Mouse (Mus musculus) hindbrain, embryonic 12.5 days (tissue): ENCODE measurements around the gene Ttll5. TPM values are rescaled to one million over a fixed set of nuclear protein-coding genes. Genes with fewer than 3 reads are reported as not detected.

Source experiments
- ATAC-seq: fragments of 200-750 bp; cut with Nextera tagmentation; 2 replicates; pipeline ENCODE4 v1.8.0; 2017; ENCODE audit warnings: moderate TSS enrichment; ENCODE audit not compliant: low FRiP score
- H3K27ac ChIP-seq: fragments of 300-500 bp; sonication (generic); 2 replicates; pipeline ENCODE4 v1.5.1; 2016; ENCODE audit warnings: mild to moderate bottlenecking
- H3K27me3 ChIP-seq: fragments of 300-500 bp; sonication (generic); 2 replicates; pipeline ENCODE4 v1.6.1; 2016; ENCODE audit warnings: mild to moderate bottlenecking
- H3K36me3 ChIP-seq: fragments of 300-500 bp; sonication (generic); 2 replicates; pipeline ENCODE4 v1.6.1; 2016; ENCODE audit warnings: mild to moderate bottlenecking
- H3K4me1 ChIP-seq: fragments of 300-500 bp; sonication (generic); 2 replicates; pipeline ENCODE4 v1.6.1; 2016
- H3K4me2 ChIP-seq: fragments of 300-500 bp; sonication (generic); replicated peaks from 2 replicates; pipeline ENCODE4 v1.6.1; 2016; ENCODE audit warnings: mild to moderate bottlenecking
- H3K4me3 ChIP-seq: fragments of 300-500 bp; sonication (generic); 2 replicates; pipeline ENCODE4 v1.5.1; 2016; ENCODE audit warnings: mild to moderate bottlenecking
- H3K9ac ChIP-seq: fragments of 300-500 bp; sonication (generic); 2 replicates; pipeline ENCODE4 v1.6.1; 2016; ENCODE audit warnings: mild to moderate bottlenecking, moderate library complexity
- H3K9me3 ChIP-seq: fragments of 300-500 bp; sonication (generic); replicated peaks from 2 replicates; pipeline ENCODE4 v1.6.1; 2016; ENCODE audit warnings: mild to moderate bottlenecking
- WGBS: fragments of 180-500 bp; shearing (Covaris S2); methylation state at CpG from one replicate; pipeline ENCODE4 v1.1.7; 2016; 5-methylcytosine and 5-hydroxymethylcytosine counted together
- polyA plus RNA-seq: library from polyadenylated mRNA; unstranded; fragments of >200 nt; fragmentation: Nextera tagmentation; extraction: Ambion mirVana; gene quantifications from 2 replicates; pipeline ENCODE4 v1.2.1, GENCODE M21; 2016

Ttll5 gene
- polyA plus RNA-seq, 1 experiment from 2014 or later: 15.9 TPM

DNA sequence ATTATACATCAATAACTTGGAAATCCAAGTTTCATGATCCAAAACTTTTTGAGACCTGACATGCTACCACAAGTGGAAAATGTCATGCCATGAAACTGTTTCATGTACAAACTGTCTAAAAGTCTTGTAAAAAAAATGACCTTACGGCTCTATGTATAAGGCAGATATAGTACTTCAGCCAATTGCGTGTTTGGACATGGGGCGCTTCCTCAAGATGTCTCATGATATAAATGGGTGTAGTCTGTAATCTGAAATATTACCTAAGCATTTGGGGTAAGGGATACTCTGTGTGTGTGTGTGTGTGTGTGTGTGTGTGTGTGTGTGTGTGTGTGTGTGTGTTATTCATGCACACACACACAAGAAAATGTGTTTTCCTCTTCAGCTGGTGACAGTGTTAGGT is 180.2 kb downstream of the Ttll5 start:
- WGBS: 99% methylated on average over 3 of the region's 3 CpGs
- H3K4me1 ChIP-seq: peaks cover 14% of the 10 kb centered on the region
- H3K4me2 ChIP-seq: no peak overlapping the region
- H3K27ac ChIP-seq: no peak overlapping the region
- no peak overlapping the region for H3K4me3 ChIP-seq
- ATAC-seq: no peak
- H3K9me3 ChIP-seq: no peaks in the 10 kb centered on the region
- H3K9ac ChIP-seq: no peak overlapping the region
- no peaks in the 10 kb centered on the region for H3K27me3 ChIP-seq
- H3K36me3 ChIP-seq: no peaks in the 10 kb centered on the region

GRCm38 (mm10) chr12:86007377-86007776 is 182.9 kb downstream of the Ttll5 start:
- H3K4me1 ChIP-seq: no peaks in the 10 kb centered on the region
- no peak overlapping the region for H3K4me3 ChIP-seq
- H3K36me3 ChIP-seq: no peaks in the 10 kb centered on the region
- 80% methylated on average over 3 of the region's 3 CpGs for WGBS
- no peak overlapping the region for H3K9ac ChIP-seq
- no peaks in the 10 kb centered on the region for H3K9me3 ChIP-seq
- no peak for ATAC-seq
- no peaks in the 10 kb centered on the region for H3K27me3 ChIP-seq
- H3K4me2 ChIP-seq: no peak overlapping the region
- H3K27ac ChIP-seq: no peak overlapping the region

- H3K4me1 ChIP-seq: 0 out of 2 replicates have a peak, but pooled peaks cover 4% of the 10 kb centered on the region
- H3K27me3 ChIP-seq: no peaks in the 10 kb centered on the region
- ATAC-seq: no peak
- H3K27ac ChIP-seq: no peak overlapping the region
- H3K4me2 ChIP-seq: no peak overlapping the region
- 74% methylated on average over 5 of the region's 5 CpGs for WGBS
- H3K4me3 ChIP-seq: no peak overlapping the region
- H3K9me3 ChIP-seq: no peaks in the 10 kb centered on the region
- H3K36me3 ChIP-seq: no peaks in the 10 kb centered on the region
- no peak overlapping the region for H3K9ac ChIP-seq
These were observed 186.2 kb downstream of the Ttll5 start for GRCm38 (mm10) chr12:86010656-86011055.

DNA sequence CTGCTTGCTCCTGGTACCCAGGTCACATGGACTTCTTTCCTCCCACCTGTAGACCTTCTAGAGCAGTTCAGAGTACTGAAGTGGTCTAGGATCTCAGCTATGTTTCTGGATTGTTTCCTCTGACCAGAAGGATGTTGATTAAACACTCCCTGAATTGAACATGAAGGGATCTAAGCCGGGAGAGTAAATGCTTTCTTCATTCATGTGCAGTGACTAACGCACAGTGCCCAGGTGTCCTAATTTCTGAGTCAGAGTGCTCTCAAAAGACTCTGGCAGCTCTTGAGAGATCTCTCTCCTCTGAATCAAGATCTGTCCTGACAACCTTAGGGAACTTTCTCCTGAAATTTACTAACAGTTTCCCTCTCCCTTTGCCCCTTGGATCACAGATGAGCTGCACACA is 187.7 kb downstream of the Ttll5 start:
- Histone ChIP-seq H3K27me3 (no peaks in the 10 kb centered on the region), H3K4me2 (no peak overlapping the region), H3K27ac (no peak overlapping the region), H3K4me1 (0 out of 2 replicates have a peak, but pooled peaks cover 4% of the 10 kb centered on the region), H3K4me3 (no peak overlapping the region), H3K9ac (no peak overlapping the region), H3K9me3 (no peaks in the 10 kb centered on the region), H3K36me3 (no peaks in the 10 kb centered on the region)
- no peak for ATAC-seq
- 87% methylated on average over 2 of the region's 2 CpGs for WGBS

DNA sequence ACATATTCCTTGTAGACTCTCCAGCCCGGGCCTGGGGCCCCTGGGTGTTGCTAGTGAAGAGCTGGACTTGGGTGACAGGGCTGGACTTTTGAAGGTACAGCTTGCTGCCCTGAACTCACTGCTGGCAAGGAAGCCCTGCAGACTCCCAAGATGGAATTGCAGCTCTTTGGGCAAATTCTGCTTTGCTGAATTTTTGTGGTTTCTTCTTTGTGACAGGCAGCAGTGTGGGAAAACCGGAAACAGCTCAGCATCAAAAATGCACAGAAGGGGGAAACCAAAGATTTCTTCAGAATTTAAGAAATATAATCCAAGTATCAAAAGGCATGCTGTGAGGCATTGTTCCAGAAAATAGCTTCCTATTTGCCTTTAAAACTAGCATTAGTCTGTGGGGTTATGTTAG is 189.7 kb downstream of the Ttll5 start:
- ATAC-seq: no peak
- H3K4me2 ChIP-seq: no peak overlapping the region
- WGBS: 88% methylated on average over 2 of the region's 2 CpGs
- no peak overlapping the region for H3K27ac ChIP-seq
- H3K27me3 ChIP-seq: no peaks in the 10 kb centered on the region
- no peaks in the 10 kb centered on the region for H3K36me3 ChIP-seq
- no peaks in the 10 kb centered on the region for H3K9me3 ChIP-seq
- H3K9ac ChIP-seq: no peak overlapping the region
- H3K4me3 ChIP-seq: no peak overlapping the region
- H3K4me1 ChIP-seq: 0 out of 2 replicates have a peak, but pooled peaks cover 4% of the 10 kb centered on the region

DNA sequence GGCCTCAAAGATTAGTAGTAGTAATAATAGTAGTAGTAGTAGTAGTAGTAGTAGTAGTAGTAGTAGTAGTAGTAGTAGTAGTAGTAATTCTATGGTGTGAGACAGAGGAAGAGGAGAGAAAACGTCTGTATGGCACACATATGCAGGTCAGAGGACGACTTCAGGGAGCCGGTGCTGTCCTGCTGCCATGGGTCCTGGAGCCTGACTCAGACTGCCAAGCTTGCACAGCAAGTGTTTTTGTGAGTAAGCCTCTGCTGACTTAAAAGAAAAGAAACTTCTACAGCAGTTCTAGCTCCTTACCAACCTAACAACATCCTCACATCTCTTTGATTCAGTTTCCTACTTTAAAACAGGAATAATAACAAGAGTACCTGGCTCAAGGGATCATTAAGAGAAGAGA is 190.2 kb downstream of the Ttll5 start:
- no peak overlapping the region for H3K4me3 ChIP-seq
- no peak for ATAC-seq

DNA sequence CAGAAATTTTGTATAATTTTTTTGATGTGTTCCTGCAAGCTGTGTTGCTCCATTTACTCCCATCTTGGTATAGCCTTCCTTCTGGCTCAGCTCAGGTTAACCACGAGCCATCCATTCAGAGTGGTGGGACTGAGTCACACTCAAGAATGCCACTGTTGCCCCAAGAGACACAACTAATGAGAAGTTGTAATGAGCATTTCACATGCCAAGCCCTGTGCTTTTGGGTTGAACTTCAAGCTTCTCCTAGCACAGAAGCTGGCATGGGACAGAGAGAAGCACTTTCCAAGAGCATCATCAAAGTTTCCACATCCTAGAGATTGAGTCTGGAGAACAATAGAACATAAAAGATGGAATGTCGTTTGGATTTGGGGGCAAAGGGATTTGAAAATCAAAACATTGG is 190.7 kb downstream of the Ttll5 start:
- WGBS: 89% methylated on average over 2 of the region's 2 CpGs
- no peak overlapping the region for H3K4me3 ChIP-seq
- H3K4me2 ChIP-seq: no peak overlapping the region
- H3K4me1 ChIP-seq: 0 out of 2 replicates have a peak, but pooled peaks cover 4% of the 10 kb centered on the region
- no peaks in the 10 kb centered on the region for H3K27me3 ChIP-seq
- no peak overlapping the region for H3K9ac ChIP-seq
- no peaks in the 10 kb centered on the region for H3K36me3 ChIP-seq
- H3K9me3 ChIP-seq: no peaks in the 10 kb centered on the region
- H3K27ac ChIP-seq: no peak overlapping the region
- no peak for ATAC-seq

More for the DNA sequence above, 190.2 kb downstream of the Ttll5 start:
- no peak overlapping the region for H3K9ac ChIP-seq
- no peak overlapping the region for H3K4me2 ChIP-seq
- H3K27ac ChIP-seq: no peak overlapping the region
- WGBS: 94% methylated on average over 3 of the region's 3 CpGs
- H3K9me3 ChIP-seq: no peaks in the 10 kb centered on the region
- H3K36me3 ChIP-seq: no peaks in the 10 kb centered on the region
- H3K27me3 ChIP-seq: no peaks in the 10 kb centered on the region
- H3K4me1 ChIP-seq: 0 out of 2 replicates have a peak, but pooled peaks cover 4% of the 10 kb centered on the region

- no peak overlapping the region for H3K9ac ChIP-seq
- H3K9me3 ChIP-seq: no peaks in the 10 kb centered on the region
- H3K4me3 ChIP-seq: no peak overlapping the region
- 0 out of 2 replicates have a peak, but pooled peaks cover 4% of the 10 kb centered on the region for H3K4me1 ChIP-seq
- no peak overlapping the region for H3K4me2 ChIP-seq
- 75% methylated on average over 5 of the region's 5 CpGs for WGBS
- ATAC-seq: no peak
- no peak overlapping the region for H3K27ac ChIP-seq
- no peaks in the 10 kb centered on the region for H3K36me3 ChIP-seq
- no peaks in the 10 kb centered on the region for H3K27me3 ChIP-seq
These were observed 192.9 kb downstream of the Ttll5 start for GRCm38 (mm10) chr12:86017360-86017759.

DNA sequence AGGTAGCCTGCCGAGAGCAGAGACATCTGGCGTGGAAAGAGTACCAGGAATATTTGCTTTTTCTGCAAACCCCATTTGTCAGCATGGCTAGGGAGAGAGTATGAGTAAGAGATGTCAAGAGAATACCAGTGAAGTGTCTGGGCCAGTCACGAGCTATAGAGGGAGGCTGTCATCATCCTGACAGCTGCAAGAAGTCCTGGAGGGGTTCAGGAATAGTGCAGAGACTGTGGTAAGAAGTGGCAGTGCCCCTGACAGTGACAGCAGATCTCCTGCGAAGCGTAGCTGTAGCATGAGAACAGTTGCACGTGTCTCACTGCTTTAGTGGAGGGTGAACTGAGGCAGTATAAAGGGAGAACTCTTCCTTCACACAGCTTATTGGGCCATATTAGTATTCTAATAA is 197.1 kb downstream of the Ttll5 start:
- Histone ChIP-seq H3K9me3 (no peaks in the 10 kb centered on the region), H3K27me3 (no peaks in the 10 kb centered on the region), H3K4me2 (no peak overlapping the region), H3K4me1 (peaks cover 13% of the 10 kb centered on the region; the same call in 1 of the 2 replicates), H3K9ac (no peak overlapping the region), H3K4me3 (no peak overlapping the region), H3K27ac (no peak overlapping the region), H3K36me3 (no peaks in the 10 kb centered on the region)
- 77% methylated on average over 6 of the region's 6 CpGs for WGBS
- no peak for ATAC-seq

DNA sequence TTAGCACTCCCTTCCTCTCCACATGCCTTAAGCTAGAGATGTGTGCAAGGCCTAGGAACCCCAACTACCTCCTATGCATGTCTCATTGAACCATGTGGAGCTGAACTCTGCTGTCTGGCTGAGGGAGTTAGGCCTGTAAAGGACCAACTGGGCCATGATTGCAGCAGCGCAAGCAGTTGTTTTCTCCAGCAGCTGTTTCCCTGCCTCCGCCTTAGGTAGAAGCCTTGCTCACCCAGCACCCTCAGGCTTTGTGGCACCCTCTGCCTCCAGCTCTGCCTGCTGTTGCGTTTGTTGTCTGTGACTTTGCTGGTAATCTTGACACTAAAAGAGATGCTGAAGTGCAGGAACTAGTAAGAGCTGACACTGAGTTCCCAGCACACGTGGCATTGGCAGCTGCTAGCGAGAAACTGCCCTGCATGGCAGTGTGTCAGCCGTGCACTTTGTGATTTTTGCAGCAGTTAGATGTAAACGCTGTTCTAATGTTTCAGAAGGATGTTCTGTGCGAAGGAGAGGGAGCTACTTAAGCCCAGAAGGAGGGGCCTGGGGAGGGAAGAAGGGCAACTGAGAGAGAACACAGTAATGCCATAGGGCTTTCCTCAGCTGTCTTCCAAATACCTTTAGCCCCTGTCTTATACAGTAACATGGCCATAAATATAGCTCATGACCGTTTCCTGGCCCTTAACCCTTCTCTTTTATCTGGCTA is 198.0 kb downstream of the Ttll5 start:
- Histone ChIP-seq H3K4me2 (no peak overlapping the region), H3K9me3 (no peaks in the 10 kb centered on the region), H3K9ac (no peak overlapping the region), H3K4me3 (no peak overlapping the region), H3K4me1 (peaks cover 13% of the 10 kb centered on the region; the same call in 1 of the 2 replicates), H3K27me3 (no peaks in the 10 kb centered on the region), H3K36me3 (no peaks in the 10 kb centered on the region), H3K27ac (peak overlapping the region; percentile 44)
- 77% methylated on average over 9 of the region's 9 CpGs for WGBS
- ATAC-seq: no peak

GRCm38 (mm10) chr12:86023081-86023871 is 198.8 kb downstream of the Ttll5 start:
- H3K9me3 ChIP-seq: no peaks in the 10 kb centered on the region
- H3K4me3 ChIP-seq: no peak overlapping the region
- H3K4me2 ChIP-seq: no peak overlapping the region
- H3K36me3 ChIP-seq: no peaks in the 10 kb centered on the region
- peaks cover 13% of the 10 kb centered on the region; the same call in 1 of the 2 replicates for H3K4me1 ChIP-seq
- H3K27ac ChIP-seq: peak overlapping the region; percentile 44; the same call in 1 of the 2 replicates
- H3K9ac ChIP-seq: no peak overlapping the region
- 86% methylated on average over 4 of the region's 4 CpGs for WGBS
- no peaks in the 10 kb centered on the region for H3K27me3 ChIP-seq
- ATAC-seq: no peak

GRCm38 (mm10) chr12:86024426-86024825 is 200.0 kb downstream of the Ttll5 start:
- Histone ChIP-seq H3K27me3 (no peaks in the 10 kb centered on the region), H3K9me3 (no peaks in the 10 kb centered on the region), H3K27ac (no peak overlapping the region), H3K9ac (no peak overlapping the region), H3K36me3 (no peaks in the 10 kb centered on the region), H3K4me3 (no peak overlapping the region), H3K4me1 (peaks cover 13% of the 10 kb centered on the region; the same call in 1 of the 2 replicates), H3K4me2 (no peak overlapping the region)
- no peak for ATAC-seq
- 62% methylated on average over 4 of the region's 4 CpGs for WGBS
